Mouse (Mus musculus): ENCODE measurements around the gene Eno1.

DNA sequence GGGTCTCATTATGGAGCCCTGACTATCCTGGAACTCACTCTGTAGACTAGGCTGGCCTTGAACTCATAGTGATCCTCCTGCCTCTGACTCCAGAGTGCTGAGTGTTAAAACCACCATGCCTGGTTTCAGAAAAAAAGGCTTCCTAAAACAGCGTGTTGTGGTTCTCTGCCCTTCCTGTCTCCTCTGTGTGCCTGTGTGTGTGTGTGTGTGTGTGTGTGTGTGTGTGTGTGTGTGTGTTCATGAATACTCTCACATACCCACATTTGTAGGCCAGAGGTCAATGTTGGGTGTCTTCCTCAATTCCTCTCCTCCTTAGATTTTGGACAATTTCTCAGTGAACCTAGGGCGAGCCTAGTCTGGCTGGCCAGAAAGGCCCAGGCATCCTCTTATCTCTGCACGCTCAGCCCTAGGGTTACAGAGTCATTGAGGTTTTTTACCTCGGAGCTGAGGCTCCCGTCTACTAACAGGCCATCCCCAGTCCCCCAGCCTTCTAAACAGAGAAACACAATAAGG lies 19.4 kb upstream of the Eno1 start:
- TF ChIP-seq POLR2A (IDR thresholded peaks at IDR 0.05; ENCODE audit: low read depth, low read length) (no peak), CTCF (IDR thresholded peaks at IDR 0.05; ENCODE audit: borderline replicate concordance, insufficient read depth, low read length) (no peak)
